Mouse (Mus musculus) MEL (cell line): ENCODE data around the gene Gm20696. TPM values are rescaled to one million over a fixed set of nuclear protein-coding genes. Genes with fewer than 3 reads are reported as not detected.

Experiments
- DNase-seq: peaks from one replicate; pipeline ENCODE4 v3.0.0; 2011; ENCODE audit warnings: low read depth, low spot score
- H3K27ac ChIP-seq: 2 replicates; pipeline ENCODE4 v1.5.1; 2012; ENCODE audit warnings: low read depth, mild to moderate bottlenecking, control low read depth, low read length, moderate library complexity; ENCODE audit not compliant: control insufficient read depth
- H3K27me3 ChIP-seq, 2 experiments: fragments of 150-350 bp in 1 of 2; sonication (generic) in 1 of 2; 2 replicates each; pipeline ENCODE4 v1.6.1; 2012; ENCODE audit warnings: low read length in 2 of 2, mild to moderate bottlenecking in 2 of 2, improper control_type of control experiment in 1 of 2, moderate library complexity in 1 of 2; ENCODE audit not compliant: insufficient read depth in 2 of 2, control insufficient read depth in 1 of 2
- H3K36me3 ChIP-seq, 2 experiments: 2 replicates each; pipeline ENCODE4 v1.6.1; 2012 to 2014; ENCODE audit warnings: low read length in 2 of 2, improper control_type of control experiment in 1 of 2, inconsistent platforms in 1 of 2, mild to moderate bottlenecking in 1 of 2; ENCODE audit not compliant: insufficient read depth in 2 of 2, control insufficient read depth in 1 of 2
- H3K4me1 ChIP-seq, 2 experiments: fragments of 150-350 bp in 1 of 2; sonication (generic) in 1 of 2; 2 replicates each; pipeline ENCODE4 v1.6.1; 2012; ENCODE audit warnings: low read length in 2 of 2, improper control_type of control experiment in 1 of 2, mild to moderate bottlenecking in 1 of 2; ENCODE audit not compliant: insufficient read depth in 2 of 2, control insufficient read depth in 1 of 2
- H3K4me3 ChIP-seq, 2 experiments: fragments of 150-350 bp in 1 of 2; sonication (generic) in 1 of 2; 2 replicates each; pipeline ENCODE4 v1.5.1; 2012; ENCODE audit warnings: low read depth in 2 of 2, low read length in 2 of 2, mild to moderate bottlenecking in 2 of 2, moderate library complexity in 2 of 2, control low read depth in 1 of 2, improper control_type of control experiment in 1 of 2; ENCODE audit not compliant: control insufficient read depth in 1 of 2, insufficient read depth in 1 of 2
- H3K79me2 ChIP-seq: 2 replicates; pipeline ENCODE4 v1.6.1; 2012; ENCODE audit warnings: mild to moderate bottlenecking, low read length, moderate library complexity; ENCODE audit not compliant: control insufficient read depth, poor library complexity, insufficient read depth
- H3K9ac ChIP-seq: 2 replicates; pipeline ENCODE4 v1.6.1; 2012; ENCODE audit warnings: low read depth, mild to moderate bottlenecking, control low read depth, low read length, moderate library complexity; ENCODE audit not compliant: control insufficient read depth, poor library complexity, severe bottlenecking
- H3K9me3 ChIP-seq: fragments of 150-350 bp; sonication (generic); replicated peaks from 2 replicates; pipeline ENCODE4 v1.6.1; 2012; ENCODE audit warnings: mild to moderate bottlenecking, low read length, improper control_type of control experiment, moderate library complexity; ENCODE audit not compliant: insufficient read depth
- CHD1 ChIP-seq: IDR thresholded peaks from 2 replicates; pipeline ENCODE4 v1.6.1; 2012; ENCODE audit warnings: low read depth, mild to moderate bottlenecking, inconsistent platforms, low read length, improper control_type of control experiment
- CTCF ChIP-seq, 3 experiments: IDR thresholded peaks in 2 of 3; conservative IDR thresholded peaks in 1 of 3; 2 replicates each; pipeline ENCODE4 v1.5.1; 2011 to 2012; ENCODE audit warnings: low read length in 3 of 3, low read depth in 2 of 3, mild to moderate bottlenecking in 2 of 3, improper control_type of control experiment in 1 of 3, inconsistent platforms in 1 of 3, mixed read lengths in 1 of 3, moderate library complexity in 1 of 3; ENCODE audit not compliant: control insufficient read depth in 1 of 3, insufficient read depth in 1 of 3, poor library complexity in 1 of 3, severe bottlenecking in 1 of 3
- GABPA ChIP-seq: IDR thresholded peaks from 2 replicates; pipeline ENCODE4 v1.6.1; 2012; ENCODE audit warnings: low read depth, mild to moderate bottlenecking, inconsistent platforms, low read length, improper control_type of control experiment, moderate library complexity
- GATA1 ChIP-seq: IDR thresholded peaks from 2 replicates; pipeline ENCODE4 v1.6.1; 2011; ENCODE audit warnings: low read depth, low read length, improper control_type of control experiment
- JUND ChIP-seq: IDR thresholded peaks from 2 replicates; pipeline ENCODE4 v1.6.1; 2011; ENCODE audit warnings: low read depth, mild to moderate bottlenecking, improper control_type of control experiment, low read length
- KAT2A ChIP-seq: conservative IDR thresholded peaks from 2 replicates; pipeline ENCODE4 v1.6.1; 2012; ENCODE audit warnings: low read depth, low read length, improper control_type of control experiment, inconsistent platforms
- MAFK ChIP-seq: IDR thresholded peaks from 2 replicates; pipeline ENCODE4 v1.6.1; 2011; ENCODE audit warnings: low read depth, mild to moderate bottlenecking, low read length, improper control_type of control experiment, borderline replicate concordance
- MAX ChIP-seq: IDR thresholded peaks from 2 replicates; pipeline ENCODE4 v1.6.1; 2011; ENCODE audit warnings: low read length, improper control_type of control experiment
- MEF2A ChIP-seq: IDR thresholded peaks from 2 replicates; pipeline ENCODE4 v1.6.1; 2014; ENCODE audit warnings: low read depth, mild to moderate bottlenecking, inconsistent platforms, low read length, improper control_type of control experiment; ENCODE audit not compliant: poor library complexity, insufficient replicate concordance, severe bottlenecking; ENCODE audit errors: extremely low read depth
- MXI1 ChIP-seq: IDR thresholded peaks from 2 replicates; pipeline ENCODE4 v1.6.1; 2011; ENCODE audit warnings: mild to moderate bottlenecking, low read depth, low read length, improper control_type of control experiment
- MYB ChIP-seq: IDR thresholded peaks from 2 replicates; pipeline ENCODE4 v1.6.1; 2011; ENCODE audit warnings: mild to moderate bottlenecking, low read depth, low read length, improper control_type of control experiment
- MYC ChIP-seq: IDR thresholded peaks from 2 replicates; pipeline ENCODE4 v1.6.1; 2011; ENCODE audit warnings: low read depth, mild to moderate bottlenecking, low read length, improper control_type of control experiment, moderate library complexity
- POLR2AphosphoS2 ChIP-seq: IDR thresholded peaks from 2 replicates; pipeline ENCODE4 v1.6.1; 2011; ENCODE audit warnings: low read length, improper control_type of control experiment
- POLR2AphosphoS5 ChIP-seq: IDR thresholded peaks from 2 replicates; pipeline ENCODE4 v1.6.1; 2012; ENCODE audit warnings: low read depth, borderline replicate concordance, mild to moderate bottlenecking, inconsistent platforms, low read length, moderate library complexity, mixed read lengths
- RAD21 ChIP-seq: IDR thresholded peaks from 2 replicates; pipeline ENCODE4 v1.6.1; 2011; ENCODE audit warnings: mild to moderate bottlenecking, low read depth, low read length, improper control_type of control experiment
- RCOR1 ChIP-seq: IDR thresholded peaks from 2 replicates; pipeline ENCODE4 v1.6.1; 2012; ENCODE audit warnings: low read depth, mild to moderate bottlenecking, inconsistent platforms, low read length, improper control_type of control experiment
- SIN3A ChIP-seq: IDR thresholded peaks from 2 replicates; pipeline ENCODE4 v1.6.1; 2012; ENCODE audit warnings: low read length, improper control_type of control experiment, inconsistent platforms
- SMC3 ChIP-seq: IDR thresholded peaks from 2 replicates; pipeline ENCODE4 v1.6.1; 2011; ENCODE audit warnings: low read depth, low read length, improper control_type of control experiment
- TAL1 ChIP-seq: IDR thresholded peaks from 2 replicates; pipeline ENCODE4 v1.6.1; 2012; ENCODE audit warnings: mild to moderate bottlenecking, inconsistent platforms, low read length, moderate library complexity, mixed read lengths
- TCF12 ChIP-seq: IDR thresholded peaks from 2 replicates; pipeline ENCODE4 v1.6.1; 2014; ENCODE audit warnings: low read depth, mild to moderate bottlenecking, inconsistent platforms, low read length, improper control_type of control experiment, moderate library complexity
- USF1 ChIP-seq: IDR thresholded peaks from 2 replicates; pipeline ENCODE4 v1.6.1; 2014; ENCODE audit warnings: low read depth, mild to moderate bottlenecking, inconsistent platforms, low read length, improper control_type of control experiment, moderate library complexity
- polyA plus RNA-seq, 2 experiments: library from polyadenylated mRNA; stranded (reverse) in 1 of 2; unstranded in 1 of 2; fragments of >175 nt in 1 of 2; fragments of >200 nt in 1 of 2; gene quantifications; 2 replicates each; pipeline versions ENCODE4 v1.2.1 to v1.2.4; 2012; ENCODE audit warnings: low replicate concordance in 2 of 2, low read depth in 1 of 2; ENCODE audit not compliant: insufficient read length in 2 of 2, insufficient read depth in 1 of 2, missing spikeins in 1 of 2
- total RNA-seq: library from RNA; depleted of rRNA; stranded (reverse); fragments of 300-350 nt; gene quantifications from 2 replicates; pipeline ENCODE4 v1.2.3, GENCODE M21; 2012

The Gm20696 gene
- total and polyA plus RNA-seq, 3 experiments, result 0.07 to 0.39 TPM; not detected in 1

GRCm38 (mm10) chr6:99532458-99532857 is 134.1 kb downstream of the Gm20696 start:
- Histone ChIP-seq H3K4me1 (no peaks in the 10 kb centered on the region), H3K27ac (no peak overlapping the region), H3K79me2 (no peaks in the 10 kb centered on the region), H3K9me3 (no peaks in the 10 kb centered on the region), H3K9ac (no peak overlapping the region), H3K4me3 (no peak overlapping the region), H3K27me3 (peaks cover 0 to 5% of the 10 kb centered on the region in 2 experiments; a peak in 1 of 4 replicates), H3K36me3 (no peaks in the 10 kb centered on the region)
- DNase-seq, result no peak
- TF ChIP-seq GABPA, result no peak
- no peak for TF ChIP-seq MAX

GRCm38 (mm10) chr6:99528972-99529371 is 137.6 kb downstream of the Gm20696 start:
- Histone ChIP-seq H3K9ac (no peak overlapping the region), H3K27ac (no peak overlapping the region)
- no peak for DNase-seq
- TF ChIP-seq TCF12 (no peak), POLR2AphosphoS2 (no peak), USF1 (no peak), KAT2A (no peak), GATA1 (no peak), SMC3 (no peak), POLR2AphosphoS5 (no peak), MEF2A (no peak), CHD1 (no peak), MXI1 (no peak), SIN3A (no peak), CTCF (IDR thresholded peaks at IDR 0.05 in 2 of 3, conservative IDR thresholded peaks at IDR 0.05 in 1 of 3; ENCODE audit: control insufficient read depth in 1 of 3, insufficient read depth in 1 of 3, low read depth in 2 of 3, low read length in 3 of 3, poor library complexity in 1 of 3, severe bottlenecking in 1 of 3) (no peak), RCOR1 (no peak), JUND (no peak), MYB (no peak), MYC (no peak), MAFK (no peak), TAL1 (no peak), RAD21 (no peak)
- TF ChIP-seq, all 39 proteins: peak for 0
- Histone ChIP-seq H3K9me3 (no peaks in the 10 kb centered on the region), H3K79me2 (no peaks in the 10 kb centered on the region), H3K36me3 (no peaks in the 10 kb centered on the region), H3K4me3 (no peak overlapping the region), H3K4me1 (no peaks in the 10 kb centered on the region), H3K27me3 (peaks cover 0 to 1% of the 10 kb centered on the region in 2 experiments; a peak in 1 of 4 replicates)
